Mouse (Mus musculus) thymus, adult 2 months (tissue): Measurements from ENCODE around the gene Synj2. TPM values are rescaled to one million over a fixed set of nuclear protein-coding genes. Genes with fewer than 3 reads are reported as not detected.

ENCODE experiments used
- DNase-seq: peaks from one replicate; pipeline ENCODE4 v3.0.0; 2021
- H3K27ac ChIP-seq: fragments of 200-500 bp; 2 replicates; pipeline ENCODE4 v1.5.1; 2012; ENCODE audit warnings: low read length, control low read depth; ENCODE audit not compliant: control insufficient read depth, insufficient read depth
- H3K27me3 ChIP-seq: fragments of 200-500 bp; 2 replicates; pipeline ENCODE4 v1.6.1; 2012; ENCODE audit warnings: mild to moderate bottlenecking, low read length, moderate library complexity, mixed read lengths; ENCODE audit not compliant: control insufficient read depth, insufficient read depth
- H3K36me3 ChIP-seq: fragments of 200-500 bp; 2 replicates; pipeline ENCODE4 v1.6.1; 2012; ENCODE audit warnings: mild to moderate bottlenecking, low read length, moderate library complexity; ENCODE audit not compliant: control insufficient read depth, insufficient read depth
- H3K4me1 ChIP-seq: fragments of 200-500 bp; replicated peaks from 2 replicates; pipeline ENCODE4 v1.6.1; 2012; ENCODE audit warnings: low read length; ENCODE audit not compliant: control insufficient read depth, insufficient read depth
- H3K4me3 ChIP-seq: fragments of 200-500 bp; 2 replicates; pipeline ENCODE4 v1.5.1; 2012; ENCODE audit warnings: mild to moderate bottlenecking, low read length, control low read depth, moderate library complexity; ENCODE audit not compliant: control insufficient read depth, insufficient read depth
- CTCF ChIP-seq: fragments of 200-500 bp; IDR thresholded peaks from 2 replicates; pipeline ENCODE4 v1.5.1; 2012; ENCODE audit warnings: mild to moderate bottlenecking, control low read depth, low read length, moderate library complexity, borderline replicate concordance; ENCODE audit not compliant: control insufficient read depth, poor library complexity, insufficient read depth; ENCODE audit errors: extremely low read depth
- POLR2A ChIP-seq: fragments of 200-500 bp; IDR thresholded peaks from 2 replicates; pipeline ENCODE4 v1.6.1; 2012; ENCODE audit warnings: mild to moderate bottlenecking, low read length, control low read depth, moderate library complexity; ENCODE audit not compliant: control insufficient read depth, poor library complexity, insufficient read depth; ENCODE audit errors: extremely low read depth
- WGBS: fragments of 180-500 bp; shearing (Covaris S2); methylation state at CpG from one replicate; pipeline ENCODE4 v1.1.7; 2018; 5-methylcytosine and 5-hydroxymethylcytosine counted together
- polyA plus RNA-seq: library from polyadenylated mRNA; depleted of rRNA; stranded (reverse); fragments of >200 nt; gene quantifications from 2 replicates; pipeline ENCODE4 v1.2.3, GENCODE M21; 2012; rRNA removed

Synj2 gene
- polyA plus RNA-seq, result 9.0 and 9.8 TPM in 2 replicates

DNA sequence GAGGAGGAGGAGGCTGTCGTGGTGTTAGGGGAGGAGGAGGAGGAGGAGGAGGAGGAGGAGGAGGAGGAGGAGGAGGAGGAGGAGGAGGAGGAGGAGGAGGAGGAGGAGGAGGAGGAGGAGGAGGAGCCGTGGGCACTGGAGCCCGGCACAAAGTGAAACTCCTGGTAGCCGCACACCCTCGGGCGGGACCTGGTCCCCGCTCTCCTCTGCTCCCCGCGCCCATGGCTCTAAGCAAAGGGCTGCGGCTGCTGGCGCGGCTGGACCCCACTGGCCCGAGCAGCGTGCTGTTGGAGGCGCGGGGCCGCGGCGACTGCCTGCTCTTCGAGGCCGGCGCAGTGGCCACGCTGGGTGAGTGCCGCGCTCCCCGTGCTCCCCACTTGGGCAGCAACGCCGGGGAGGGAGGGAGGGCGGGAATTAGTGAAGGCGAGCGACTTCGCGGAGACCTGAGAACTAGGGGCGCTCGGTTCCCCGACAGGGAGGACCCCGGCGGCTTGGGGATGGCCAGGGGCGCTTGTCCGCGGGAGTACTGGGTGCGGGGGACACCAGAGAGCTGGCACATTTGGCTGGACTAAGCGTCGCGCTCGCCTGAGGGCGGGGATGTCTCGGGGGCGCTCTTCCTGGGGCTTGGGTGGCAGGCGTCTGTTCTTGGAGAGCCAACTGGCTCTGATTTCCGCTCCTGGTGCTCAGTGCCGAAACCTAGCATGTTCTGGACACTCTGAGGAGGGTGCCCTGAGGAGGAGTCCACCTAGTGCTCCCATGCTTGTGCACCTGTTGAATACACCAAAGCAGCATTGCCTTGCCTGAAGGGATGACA lies at the start of gene Synj2:
Gene Synj2 (plus strand): TSS at position 51 of the 814 bp plus-strand sequence.
- Histone ChIP-seq H3K27ac (no peak within 1 kb of the TSS), H3K27me3 (no peaks in the 10 kb centered on the region), H3K4me1 (peaks cover 8% of the 10 kb centered on the region; the same call in 1 of the 2 replicates), H3K4me3 (peak within 1 kb of the TSS; percentile 92), H3K36me3 (no peaks in the 10 kb centered on the region)
- WGBS, result under 1% methylated on average over 51 of the region's 52 CpGs
- TF ChIP-seq POLR2A, result no peak
- TF ChIP-seq CTCF, result no peak
- peak; percentile 53 for DNase-seq

DNA sequence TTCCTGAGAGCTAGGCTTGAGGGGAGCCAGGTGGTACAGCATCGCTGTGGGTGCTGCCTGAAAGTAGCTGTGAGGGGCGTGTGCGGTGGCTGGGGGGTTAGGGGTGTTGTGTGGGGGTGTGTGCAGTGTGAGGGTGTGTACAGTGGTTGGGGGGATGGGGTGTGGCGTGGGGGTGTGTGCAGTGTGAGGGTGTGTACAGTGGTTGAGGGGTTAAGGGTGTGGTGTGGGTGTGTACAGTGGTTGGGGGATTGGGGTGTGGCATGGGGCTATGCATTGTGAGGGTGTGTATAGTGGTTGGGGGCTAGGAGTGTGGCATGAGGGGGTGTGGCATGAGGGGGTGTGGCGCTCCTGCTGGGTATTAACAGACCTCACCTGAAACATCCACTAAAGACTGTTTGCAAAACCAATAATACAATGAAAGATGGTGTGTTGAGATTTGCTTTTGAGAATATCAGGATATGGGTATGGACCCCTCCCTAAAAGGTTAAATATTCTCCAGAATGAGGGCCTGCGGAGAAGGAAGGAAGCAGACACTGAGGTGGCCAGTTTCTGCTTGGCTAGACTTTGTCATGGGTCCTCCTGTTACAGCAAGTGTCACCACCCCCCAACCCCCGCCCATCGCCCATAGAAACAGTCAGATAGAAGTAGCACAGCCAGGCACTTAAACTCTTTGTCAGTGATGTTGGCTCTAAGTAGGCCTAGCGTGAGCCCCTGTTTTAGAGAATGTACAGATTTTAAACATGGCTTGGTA lies 49.0 kb upstream of the Synj2 start:
- Histone ChIP-seq H3K27ac (no peak overlapping the region), H3K4me3 (no peak overlapping the region), H3K27me3 (no peaks in the 10 kb centered on the region), H3K4me1 (peaks cover 1% of the 10 kb centered on the region), H3K36me3 (no peaks in the 10 kb centered on the region)
- WGBS, result 94% methylated on average over 9 of the region's 9 CpGs
- DNase-seq, result no peak
- no peak for TF ChIP-seq POLR2A
- TF ChIP-seq CTCF, result no peak

DNA sequence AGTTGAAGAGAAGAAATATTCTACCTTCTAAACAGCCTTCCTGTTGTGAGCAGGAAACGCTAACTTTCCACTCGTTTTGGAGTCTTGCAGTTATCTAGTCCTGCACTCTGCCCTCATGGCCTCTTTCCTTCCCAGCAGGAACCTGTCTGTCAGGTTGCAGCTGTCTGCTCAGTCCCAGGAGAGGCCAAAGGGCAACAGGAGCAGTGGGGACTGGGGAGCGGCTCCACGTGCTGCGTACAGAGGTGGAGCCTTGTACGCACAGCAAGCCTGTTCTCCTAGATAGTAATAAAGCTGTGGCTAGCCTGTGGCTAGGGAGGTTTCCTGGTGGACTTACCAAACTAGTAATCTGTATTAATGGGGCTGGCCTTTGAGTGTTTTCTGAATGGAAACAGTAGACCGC lies 48.0 kb upstream of the Synj2 start:
- H3K27ac ChIP-seq, result no peak overlapping the region
- peaks cover 2% of the 10 kb centered on the region for H3K4me1 ChIP-seq
- TF ChIP-seq CTCF (no peak), POLR2A (no peak)
- no peak for DNase-seq
- WGBS, result 34% methylated on average over 7 of the region's 7 CpGs
- no peaks in the 10 kb centered on the region for H3K27me3 ChIP-seq
- H3K36me3 ChIP-seq, result no peaks in the 10 kb centered on the region
- no peak overlapping the region for H3K4me3 ChIP-seq

DNA sequence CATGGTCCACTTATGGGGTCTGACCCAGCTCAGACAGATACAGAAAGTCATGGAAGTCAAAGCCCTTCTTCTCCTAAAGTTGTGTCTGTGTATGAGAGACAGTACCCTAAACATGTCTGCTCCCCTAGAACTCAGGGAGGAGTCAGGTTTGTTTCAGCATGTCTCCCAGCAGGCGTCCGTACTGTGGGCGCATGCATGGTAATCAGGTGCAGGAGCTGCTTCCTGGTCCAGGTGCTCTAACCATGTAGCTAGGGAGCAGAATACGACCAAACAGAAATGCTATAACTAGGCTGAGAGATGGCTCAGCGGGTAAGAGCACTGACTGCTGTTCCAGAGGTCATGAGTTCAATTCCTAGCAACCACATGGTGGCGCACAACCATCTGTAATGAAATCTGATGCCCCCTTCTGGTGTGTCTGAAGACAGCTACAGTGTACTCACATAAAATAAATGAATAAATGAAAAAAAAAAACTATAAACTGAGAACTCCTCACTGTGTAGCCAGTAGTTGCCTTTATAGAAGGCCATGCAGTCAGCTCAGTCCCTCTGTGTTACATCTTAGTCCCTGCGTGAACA lies 47.4 kb upstream of the Synj2 start:
- Histone ChIP-seq H3K27ac (no peak overlapping the region), H3K4me3 (no peak overlapping the region), H3K27me3 (no peaks in the 10 kb centered on the region), H3K36me3 (no peaks in the 10 kb centered on the region), H3K4me1 (peaks cover 4% of the 10 kb centered on the region)
- no peak for DNase-seq
- no peak for TF ChIP-seq POLR2A
- WGBS, result 86% methylated on average over 7 of the region's 7 CpGs

DNA sequence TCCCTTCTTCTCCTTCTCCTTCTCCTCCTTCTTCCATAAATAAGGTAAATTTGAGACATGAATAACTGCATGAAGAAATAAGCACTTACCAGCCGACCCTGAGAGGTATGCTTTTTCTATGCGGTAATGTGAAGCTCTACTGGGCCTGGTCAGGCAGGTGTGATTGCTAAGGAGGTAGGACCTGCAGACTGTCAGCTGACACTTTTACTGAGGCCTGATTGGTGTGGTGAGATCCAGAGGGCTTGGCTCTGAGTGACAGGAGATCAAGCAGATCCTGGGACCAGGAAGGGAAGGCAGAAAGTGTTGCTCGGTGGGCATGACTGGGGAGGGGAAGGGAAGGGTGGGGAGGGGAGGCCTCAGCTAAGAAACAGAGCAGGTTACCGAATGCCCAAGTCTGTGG lies 45.0 kb upstream of the Synj2 start:
- H3K36me3 ChIP-seq, result no peaks in the 10 kb centered on the region
- H3K4me3 ChIP-seq, result no peak overlapping the region
- TF ChIP-seq CTCF (no peak), POLR2A (no peak)
- H3K27me3 ChIP-seq, result no peaks in the 10 kb centered on the region
- WGBS, result 84% methylated on average over 4 of the region's 4 CpGs
- DNase-seq, result no peak
- peaks cover 4% of the 10 kb centered on the region for H3K4me1 ChIP-seq
- no peak overlapping the region for H3K27ac ChIP-seq

DNA sequence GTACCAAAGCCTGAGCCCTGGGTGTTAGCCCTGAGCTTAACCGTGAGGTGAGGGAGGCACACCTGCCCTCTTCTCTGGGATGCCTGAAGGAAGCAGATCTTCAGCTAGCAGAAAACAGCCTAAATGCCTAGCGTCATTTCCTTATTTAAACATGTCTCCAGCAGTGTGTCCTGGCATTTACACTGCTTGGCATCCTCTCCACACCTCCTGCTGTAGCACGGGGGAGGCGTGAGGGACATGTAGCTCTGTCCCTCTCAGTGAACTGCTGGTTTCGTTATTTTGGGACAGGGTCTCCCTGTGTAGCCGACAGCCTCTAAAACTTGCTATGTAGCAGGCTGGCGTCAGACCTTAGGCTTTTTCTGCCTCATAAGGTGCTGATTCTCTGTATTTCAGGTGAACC lies 44.5 kb upstream of the Synj2 start:
- WGBS, result 94% methylated on average over 7 of the region's 7 CpGs
- TF ChIP-seq POLR2A (no peak), CTCF (no peak)
- Histone ChIP-seq H3K4me1 (peaks cover 4% of the 10 kb centered on the region), H3K4me3 (no peak overlapping the region), H3K36me3 (no peaks in the 10 kb centered on the region), H3K27ac (no peak overlapping the region), H3K27me3 (no peaks in the 10 kb centered on the region)
- DNase-seq, result no peak
